Mouse (Mus musculus) ovary, postnatal 14 days (tissue): ENCODE results near the gene Aox4.

Experiments
- DNase-seq: peaks from one replicate; pipeline ENCODE4 v3.0.0; 2022; ENCODE audit warnings: low spot score

The Aox4 gene

DNA sequence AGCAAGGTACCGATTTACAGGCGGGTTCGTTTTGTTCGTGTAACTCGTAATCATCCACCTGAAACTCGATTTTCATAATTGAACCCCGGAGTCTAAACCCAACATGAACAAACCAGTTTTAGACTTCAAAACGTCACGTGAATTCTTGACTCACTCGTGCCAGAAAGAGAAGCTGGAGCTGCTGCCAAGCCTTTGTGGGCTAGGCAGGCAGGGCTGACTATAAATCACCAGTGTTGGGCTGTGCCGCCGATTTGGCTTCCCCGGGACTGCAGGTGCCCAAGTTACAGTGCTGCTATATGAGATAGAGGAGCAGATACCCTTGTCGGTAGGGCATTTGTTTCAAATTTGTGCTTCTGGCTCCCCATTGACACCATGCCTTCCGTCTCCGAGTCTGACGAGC lies at the start of gene Aox4:
TSS of gene Aox4 (plus strand) at position 195 of the 400 bp plus-strand sequence.
- peak; percentile 32 for DNase-seq

DNA sequence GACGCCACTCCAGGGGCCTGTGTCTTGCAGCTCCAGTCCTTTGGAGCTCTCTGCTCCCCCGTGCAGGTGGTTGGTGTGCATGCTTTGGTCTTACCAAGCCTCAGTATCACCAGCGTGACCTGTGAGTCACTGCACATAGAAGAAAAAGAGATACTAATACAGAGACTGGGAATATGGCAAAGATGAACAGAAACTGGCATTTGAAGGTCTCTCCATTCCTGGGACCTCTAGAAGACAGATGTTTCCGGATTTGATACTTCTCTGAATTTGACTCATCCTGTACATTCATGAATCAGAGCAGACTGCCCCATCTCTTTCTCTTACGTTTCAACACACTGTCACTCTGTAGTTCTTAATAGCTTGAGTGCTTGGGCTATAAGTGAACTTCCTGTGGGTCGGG lies 40.3 kb upstream of the Aox4 start:
- DNase-seq, result no peak

DNA sequence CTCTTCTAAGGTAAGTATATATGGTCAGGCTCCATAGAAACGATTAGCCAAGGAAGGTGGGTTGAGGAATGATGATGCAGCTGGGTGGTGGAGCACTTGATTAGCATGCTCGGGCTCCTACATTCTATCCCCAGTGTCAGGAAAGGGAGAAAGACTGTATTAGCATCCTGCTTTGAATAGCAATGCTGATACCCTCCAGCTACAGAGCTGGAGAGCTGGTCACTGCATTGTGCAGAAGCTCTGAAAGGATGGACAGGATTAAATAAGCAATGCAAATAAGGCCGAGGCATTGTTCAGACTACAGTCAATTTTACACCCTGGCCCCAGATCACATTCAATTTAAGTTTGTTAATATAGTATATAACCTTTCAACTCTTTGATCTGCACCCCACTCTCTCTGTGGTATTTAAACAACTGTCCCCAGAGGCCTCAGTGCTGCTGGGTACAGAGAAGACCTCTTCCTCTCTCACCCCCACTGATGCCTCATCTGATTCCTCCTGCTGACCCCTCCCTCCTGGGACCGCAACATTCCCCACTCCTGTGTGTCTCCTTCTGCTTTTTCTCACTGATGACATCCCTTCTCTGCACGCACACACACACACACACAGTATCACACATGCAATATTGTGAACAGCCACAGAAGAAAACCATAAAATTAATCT lies 21.6 kb upstream of the Aox4 start:
- DNase-seq, result no peak

DNA sequence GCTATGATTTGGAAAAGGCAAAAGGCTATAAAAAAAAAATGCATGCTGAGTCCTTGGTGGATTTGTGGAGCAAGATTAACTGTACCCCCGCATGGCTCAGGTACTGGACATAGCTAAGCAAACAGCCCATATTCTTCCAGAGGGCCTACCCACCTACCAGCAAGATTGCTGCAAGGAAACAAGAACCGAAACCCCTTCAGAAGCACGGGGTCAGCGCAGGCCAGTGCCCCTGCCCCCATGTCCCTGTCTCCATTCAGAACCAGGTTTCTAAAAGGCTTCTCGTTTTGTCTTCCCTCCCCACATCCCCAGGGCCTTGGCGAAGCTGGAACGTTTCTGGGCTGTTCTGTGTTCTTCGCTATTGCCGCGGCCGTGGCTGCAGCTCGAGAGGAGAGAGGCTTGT lies 15.9 kb upstream of the Aox4 start:
- no peak for DNase-seq

DNA sequence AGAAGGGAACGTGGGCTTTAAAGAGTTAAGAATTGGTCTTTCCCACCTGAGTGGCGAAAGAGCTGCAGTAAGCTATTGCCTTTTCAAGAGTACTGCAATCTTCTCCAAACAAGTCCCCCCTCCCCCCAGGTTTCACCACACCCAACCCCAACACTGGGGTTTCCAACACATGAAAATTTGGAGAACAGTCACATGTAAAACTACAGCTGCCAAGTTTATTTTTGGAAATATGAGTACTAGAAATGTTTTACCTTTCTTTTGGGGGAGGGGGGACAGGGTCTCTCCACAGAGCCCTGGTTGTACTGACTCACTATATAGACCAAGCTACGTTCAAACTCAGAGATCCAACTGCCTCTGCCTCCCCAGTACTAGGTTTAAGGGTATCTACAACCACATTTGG lies 15.2 kb upstream of the Aox4 start:
- no peak for DNase-seq

DNA sequence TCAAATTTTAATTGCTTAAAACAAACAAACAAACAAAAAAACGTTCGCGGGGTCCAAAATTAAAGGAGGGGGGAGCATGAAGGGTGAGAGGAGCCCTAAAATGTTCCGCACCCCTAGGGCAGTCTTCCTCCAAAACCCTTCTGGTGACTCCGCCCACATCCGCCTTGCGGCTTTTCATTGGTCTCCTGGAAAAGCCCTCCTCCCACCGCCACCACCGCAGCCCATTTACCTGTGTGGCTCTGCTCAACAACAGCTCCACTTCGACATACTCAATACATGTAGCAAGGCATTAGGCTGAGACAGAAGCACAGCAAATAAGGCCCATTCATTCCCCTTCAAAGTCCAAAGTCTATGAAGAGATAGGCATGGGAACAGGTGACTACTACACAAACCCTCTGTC lies 14.7 kb upstream of the Aox4 start:
- no peak for DNase-seq

DNA sequence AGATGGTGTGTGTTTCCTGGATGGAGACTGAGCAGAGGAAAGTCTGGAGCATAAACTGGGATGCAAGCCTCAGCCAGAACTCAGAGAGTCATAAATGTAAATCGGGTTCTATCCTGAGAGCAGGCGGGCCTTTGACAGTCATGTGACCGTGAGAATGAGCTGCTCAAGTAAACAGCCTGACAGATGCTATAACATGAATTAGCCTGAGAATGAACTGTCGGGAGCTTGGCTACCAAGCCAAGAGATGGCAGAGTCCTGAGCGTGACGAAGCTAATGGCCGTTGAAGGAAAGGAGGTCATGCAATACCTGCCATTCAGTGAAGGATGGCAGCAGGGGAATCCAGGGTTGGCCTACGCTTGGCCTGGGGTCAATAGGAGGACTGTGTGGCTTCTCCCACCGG lies 13.2 kb upstream of the Aox4 start:
- no peak for DNase-seq

DNA sequence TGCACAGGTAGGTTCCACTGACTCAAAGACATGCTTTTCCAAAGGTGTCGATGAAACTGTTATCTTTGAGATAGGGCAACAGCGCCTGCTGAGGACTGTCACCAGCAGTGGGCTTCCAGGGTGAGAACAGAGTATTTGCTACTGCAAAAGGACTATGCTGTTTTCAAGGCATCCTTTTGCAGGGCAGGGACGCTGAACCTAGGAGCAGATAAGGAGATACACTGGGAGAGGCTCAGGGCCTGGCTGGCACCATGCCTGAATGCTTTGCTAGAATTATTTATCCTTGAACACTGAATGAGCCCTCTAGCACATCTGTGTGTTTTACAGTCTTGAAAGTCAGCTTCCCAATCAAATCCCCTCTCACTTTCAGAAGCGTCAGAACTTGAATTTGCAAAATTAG lies 11.8 kb upstream of the Aox4 start:
- DNase-seq, result no peak

DNA sequence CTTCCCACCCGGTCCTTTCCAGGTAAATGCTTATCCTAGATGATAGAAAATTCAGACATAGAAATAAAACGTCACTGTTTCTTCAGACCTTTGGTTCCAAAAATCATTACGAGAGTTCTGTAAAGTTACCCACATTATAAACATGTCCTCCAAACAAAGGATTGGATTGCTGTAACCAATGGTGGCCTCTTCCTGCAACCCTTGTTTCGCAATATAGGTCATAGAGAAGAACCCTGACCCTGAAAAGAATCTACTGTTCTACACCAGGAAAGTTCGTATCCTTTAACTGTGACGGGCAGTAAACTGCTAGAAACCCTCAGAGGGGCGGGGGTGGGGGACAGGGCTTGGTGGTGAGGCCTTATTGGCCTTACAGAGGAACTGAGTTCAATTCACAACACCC lies 2.6 kb downstream of the Aox4 start:
- DNase-seq, result no peak

DNA sequence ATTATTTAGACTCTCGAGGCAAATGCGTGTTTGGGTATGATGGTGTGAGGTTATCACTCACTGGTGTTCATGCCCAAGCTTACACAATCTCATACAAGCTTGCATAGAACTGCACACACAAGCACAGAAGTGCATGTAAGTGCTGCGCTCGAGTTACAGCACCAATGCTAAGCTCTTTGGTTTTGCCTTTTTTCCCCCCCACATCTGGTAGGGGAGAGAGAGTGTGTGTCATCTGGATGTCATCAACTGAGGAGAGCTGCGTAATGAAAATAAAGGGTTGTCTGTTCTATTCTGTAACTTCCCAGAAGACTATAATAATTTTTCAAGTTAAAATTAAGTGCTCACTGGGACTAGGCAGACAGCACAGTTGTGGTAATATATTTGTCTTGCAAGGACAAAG lies 3.6 kb downstream of the Aox4 start:
- no peak for DNase-seq

DNA sequence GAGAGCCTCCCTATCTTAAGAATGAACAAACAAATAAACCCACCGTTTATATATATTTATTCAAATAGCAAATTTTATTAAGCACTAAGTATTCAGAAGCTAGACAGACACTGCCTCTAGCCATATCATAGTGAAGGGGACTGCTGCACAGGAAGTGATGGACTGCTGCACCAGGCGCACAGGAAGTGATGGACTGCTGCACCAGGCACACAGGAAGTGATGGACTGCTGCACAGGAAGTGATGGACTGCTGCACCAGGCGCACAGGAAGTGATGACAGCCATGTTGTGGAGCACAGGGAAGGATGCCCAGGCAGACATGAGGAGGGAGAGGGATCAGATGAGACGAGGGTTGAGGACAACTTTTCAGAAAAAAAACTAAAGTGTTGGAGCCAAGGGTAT lies 5.2 kb downstream of the Aox4 start:
- DNase-seq, result no peak

DNA sequence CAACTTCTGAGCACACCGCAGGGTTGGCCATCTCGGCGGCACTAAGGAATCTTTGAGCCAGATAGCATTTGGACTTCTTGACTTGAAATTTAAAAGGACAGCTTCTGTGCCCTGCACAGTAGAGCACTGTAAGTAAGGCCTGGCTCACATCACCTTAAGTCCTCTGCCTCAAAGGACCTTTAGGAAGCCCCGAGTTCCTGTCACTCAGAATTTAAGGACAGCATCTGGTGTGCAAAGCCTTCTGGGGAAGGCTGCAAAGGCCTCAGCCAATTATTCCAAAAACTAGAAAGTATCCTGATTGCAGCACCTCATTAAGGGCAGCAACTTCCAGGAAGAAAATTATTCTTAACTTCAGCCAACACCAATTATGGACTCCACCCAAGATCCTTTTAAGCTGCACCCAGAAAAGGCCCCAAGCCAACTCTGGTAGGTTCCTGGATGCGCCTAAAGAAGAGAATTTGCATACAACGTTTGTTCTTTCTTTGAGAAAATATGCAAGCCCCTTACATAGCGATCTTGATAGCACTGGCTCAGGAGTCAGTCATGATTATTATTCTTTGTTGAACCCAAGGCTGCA lies 5.8 kb downstream of the Aox4 start:
- DNase-seq, result no peak

DNA sequence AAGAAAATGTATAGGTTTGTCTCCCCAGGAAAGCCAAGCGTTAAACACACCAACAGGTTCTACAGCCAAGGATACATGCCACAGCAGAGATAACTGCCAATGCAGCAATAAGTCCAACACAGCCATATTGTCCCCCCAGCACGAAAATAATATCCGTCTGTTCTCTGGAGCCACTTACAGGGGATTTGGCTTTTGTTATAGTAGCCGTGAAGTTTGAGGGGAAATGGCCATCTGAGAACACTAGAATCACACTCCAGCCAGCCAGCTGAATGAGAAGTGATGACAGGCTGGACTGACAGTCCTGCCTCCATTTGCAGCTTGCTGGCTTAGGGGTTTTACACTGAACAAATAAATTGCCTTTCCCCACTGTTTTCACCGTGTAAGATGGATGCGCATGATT lies 10.9 kb downstream of the Aox4 start:
- DNase-seq, result no peak

DNA sequence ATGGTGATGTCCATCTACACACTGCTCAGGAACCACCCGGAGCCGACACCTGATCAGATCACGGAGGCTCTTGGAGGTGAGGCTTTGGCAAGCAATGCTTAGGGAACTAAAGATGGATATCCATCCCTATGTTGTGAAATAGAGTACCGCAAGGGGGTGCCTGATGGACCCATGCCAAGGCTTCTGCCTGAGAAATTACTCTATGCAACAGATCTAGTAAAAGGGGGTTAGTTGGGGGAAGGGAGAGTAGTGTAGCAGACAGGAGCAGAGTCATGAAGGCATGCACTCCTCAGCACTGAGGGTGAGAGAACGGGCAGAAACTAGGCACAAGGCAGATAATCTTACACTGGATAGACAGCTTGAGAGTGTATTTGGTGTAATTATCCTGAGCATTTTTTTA lies 11.7 kb downstream of the Aox4 start:
- DNase-seq, result no peak

DNA sequence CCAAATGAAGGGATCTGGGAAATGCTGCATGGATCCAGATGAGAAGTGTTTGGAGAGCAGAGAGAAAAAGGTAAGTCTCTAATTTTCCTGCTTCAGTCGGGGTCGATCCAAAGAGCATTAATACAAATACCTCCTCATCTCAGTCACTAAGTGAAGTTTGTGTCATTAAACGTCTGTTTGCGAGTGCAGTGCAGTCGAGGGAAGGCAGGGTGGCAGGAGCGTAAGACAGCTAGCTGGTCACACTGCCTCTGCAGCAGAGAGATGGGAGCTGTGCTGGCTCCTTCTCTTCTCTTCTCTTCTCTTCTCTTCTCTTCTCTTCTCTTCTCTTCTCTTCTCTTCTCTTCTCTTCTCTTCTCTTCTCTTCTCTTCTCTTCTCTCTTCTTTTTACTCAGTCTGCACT lies 17.9 kb downstream of the Aox4 start:
- DNase-seq, result no peak

DNA sequence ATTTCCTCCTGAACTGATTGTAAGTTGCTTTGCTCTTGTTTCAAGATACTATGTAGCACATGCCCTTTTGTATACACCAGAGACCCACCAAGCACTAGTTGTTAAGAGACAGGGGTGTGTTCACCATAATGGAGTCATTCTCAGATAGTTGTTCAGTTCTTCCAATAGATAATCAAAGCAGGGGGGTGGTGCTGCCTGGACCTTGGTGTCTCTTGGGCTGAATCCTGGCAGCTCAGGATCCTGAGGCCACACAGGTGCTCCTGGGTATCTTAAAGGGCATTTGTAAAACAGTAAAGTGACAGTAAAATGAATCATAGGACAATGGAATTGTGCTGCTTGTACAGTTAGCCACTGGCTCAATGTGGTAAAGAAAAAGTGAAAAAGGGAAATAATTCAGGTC lies 18.7 kb downstream of the Aox4 start:
- DNase-seq, result no peak

DNA sequence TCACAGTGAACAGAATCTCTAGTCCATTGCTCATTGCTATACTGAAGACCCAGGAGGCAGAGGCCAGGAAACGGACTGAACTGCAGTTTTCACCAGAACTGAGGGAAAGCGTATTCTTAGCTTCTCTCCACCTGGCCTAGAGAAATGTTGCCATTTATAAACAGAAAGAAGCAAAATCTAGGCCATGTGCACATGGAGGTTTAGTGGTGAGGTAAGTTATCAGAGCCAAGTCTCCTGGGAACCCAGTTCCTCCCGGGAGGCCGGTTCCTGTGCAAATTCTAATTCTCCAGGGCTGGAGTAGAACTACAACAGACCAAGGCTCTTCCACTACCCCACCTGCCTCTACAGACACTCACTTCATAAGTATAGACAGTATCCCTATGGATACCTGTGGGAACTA lies 19.6 kb downstream of the Aox4 start:
- DNase-seq, result no peak

DNA sequence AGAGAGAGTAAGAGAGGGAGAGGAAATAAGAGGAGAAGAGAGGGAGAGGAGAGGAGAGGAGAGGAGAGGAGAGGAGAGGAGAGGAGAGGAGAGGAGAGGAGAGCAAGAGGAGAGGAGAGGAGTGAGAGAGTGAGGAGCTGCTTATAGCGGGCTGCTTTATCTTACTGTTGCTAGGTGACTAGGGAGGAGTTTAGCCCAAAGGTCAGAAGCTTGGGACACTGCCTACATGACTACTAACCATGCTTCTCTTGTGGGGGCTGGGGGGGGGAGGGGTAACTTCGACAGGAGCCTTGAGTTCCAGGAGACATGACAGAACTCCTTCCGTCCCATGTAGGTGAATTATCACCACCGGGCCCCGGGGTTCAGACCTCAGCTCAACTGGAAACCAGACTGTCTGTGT lies 20.3 kb downstream of the Aox4 start:
- no peak for DNase-seq

DNA sequence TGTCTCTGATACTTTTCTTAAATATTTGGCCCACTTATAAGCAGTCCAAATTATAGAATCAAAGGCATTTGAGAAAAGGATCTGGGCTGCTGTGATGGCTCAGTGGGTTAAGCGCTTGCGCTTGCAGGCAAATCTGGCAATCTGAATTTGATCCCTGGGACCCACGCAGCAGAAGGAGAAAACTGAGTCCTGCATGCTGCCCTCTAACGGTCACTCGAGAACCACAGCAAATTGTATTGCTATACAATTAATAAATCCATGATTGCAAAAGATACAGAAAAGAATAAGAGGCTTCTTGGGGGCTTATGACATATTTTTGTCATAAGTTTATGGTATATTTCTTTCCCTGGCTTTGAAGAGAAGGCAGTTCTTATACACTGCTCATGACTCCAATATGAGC lies 25.2 kb downstream of the Aox4 start:
- no peak for DNase-seq

DNA sequence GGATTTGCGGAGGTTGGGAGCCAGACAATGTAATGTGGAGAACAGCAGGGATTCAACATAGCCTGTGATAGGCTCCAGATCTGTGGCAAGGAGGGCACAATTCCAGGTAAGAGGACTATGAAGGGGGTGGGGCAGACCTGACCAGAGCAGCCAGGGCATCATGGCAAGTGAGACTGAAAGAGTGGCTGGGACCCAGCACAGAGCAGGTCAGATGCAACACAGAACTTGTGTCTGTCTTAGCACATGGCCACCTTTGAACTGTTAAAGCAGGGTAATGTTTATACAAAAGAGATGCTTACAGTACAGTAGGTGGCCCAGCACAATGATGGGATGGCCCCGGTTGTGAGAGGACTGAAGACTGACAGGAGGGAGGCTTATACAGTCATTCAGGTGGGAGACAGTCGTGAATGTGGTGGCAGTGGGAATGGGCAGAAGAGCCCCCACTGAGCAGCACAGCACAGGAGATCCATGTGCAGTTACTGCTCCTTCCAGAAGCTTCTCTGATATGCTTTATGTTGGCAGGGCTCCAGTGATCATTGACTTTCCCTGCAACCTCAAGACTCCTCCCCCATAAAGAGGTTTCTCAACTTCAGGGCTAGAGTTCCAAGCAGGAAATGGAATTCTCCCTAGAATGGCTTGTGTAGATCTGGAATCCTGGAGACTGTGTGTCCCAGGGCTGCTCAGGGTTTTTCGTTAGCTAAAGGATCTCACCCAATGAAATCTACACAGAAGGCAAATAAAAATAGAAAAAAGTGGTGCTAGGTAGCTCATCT lies 27.5 kb downstream of the Aox4 start:
- no peak for DNase-seq

DNA sequence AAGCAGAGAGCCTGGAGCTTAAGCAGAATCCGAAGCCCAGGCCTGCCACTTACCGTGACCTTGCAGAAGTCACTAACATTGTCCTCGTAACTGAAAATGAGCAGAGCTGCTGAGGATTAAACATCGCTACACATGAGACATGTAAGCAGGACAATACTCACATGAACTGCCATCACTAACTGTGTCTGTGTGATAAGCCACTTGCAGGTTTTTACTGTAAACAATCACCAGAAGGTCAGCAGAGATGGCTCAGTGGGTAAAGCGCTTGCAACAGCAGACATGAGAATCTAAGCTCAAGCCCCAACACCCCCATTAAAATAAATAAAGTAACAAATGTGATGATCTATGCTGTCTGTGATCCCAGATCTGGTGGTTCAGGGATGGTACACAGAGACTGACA lies 28.2 kb downstream of the Aox4 start:
- DNase-seq, result no peak

DNA sequence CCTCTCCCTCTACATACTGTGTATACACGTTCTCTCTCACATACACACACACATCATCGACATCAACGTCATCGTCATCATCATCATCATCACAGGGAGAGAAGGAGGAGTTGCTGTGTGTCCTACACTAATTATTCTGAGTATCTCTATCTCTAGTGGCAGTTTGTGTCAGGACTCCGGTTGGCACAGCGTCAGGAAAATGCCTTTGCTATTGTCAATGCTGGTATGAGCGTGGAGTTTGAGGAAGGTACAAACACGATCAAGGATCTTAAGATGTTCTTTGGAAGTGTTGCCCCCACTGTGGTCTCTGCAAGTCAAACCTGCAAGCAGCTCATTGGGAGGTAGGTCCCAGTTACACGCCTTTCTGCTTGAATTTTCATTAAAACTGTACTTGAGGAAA lies 28.8 kb downstream of the Aox4 start:
- DNase-seq, result no peak

DNA sequence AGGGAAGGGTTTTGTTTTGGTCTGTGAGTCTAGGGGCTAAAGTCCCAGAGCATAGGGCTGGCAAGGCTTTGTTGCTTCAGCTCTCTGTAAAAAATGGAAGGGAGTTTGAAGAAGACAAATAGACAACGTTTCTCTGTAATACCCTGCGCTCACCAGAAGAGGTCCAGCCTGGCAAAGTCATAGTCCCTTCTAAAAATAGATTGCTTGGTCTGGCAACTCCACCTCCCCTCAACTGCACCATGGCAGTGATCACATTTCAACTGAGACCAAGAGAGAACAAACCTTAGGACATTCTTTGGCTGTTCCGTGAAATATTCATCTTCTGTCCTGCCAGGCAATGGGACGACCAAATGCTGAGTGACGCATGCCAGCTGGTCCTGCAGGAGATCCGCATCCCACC lies 30.1 kb downstream of the Aox4 start:
- no peak for DNase-seq

DNA sequence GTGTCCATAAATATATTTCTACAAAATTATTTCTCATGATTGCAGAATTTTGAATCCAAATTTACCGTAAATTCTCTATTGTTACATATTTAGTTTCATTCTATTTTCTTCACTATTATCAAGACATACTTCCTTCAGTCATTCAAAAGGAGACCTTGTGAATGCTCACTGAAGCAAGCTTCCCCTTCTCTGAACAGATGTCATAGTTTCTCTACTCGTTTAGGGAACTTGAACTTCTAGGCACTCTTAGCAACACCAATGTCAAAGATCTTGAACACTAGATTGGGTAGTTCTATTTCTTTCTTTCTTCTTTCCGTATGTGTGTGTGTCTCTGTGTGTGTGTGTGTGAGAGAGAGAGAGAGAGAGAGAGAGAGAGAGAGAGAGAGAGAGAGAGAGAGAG lies 34.3 kb downstream of the Aox4 start:
- no peak for DNase-seq
